Mouse (Mus musculus): ENCODE measurements around the gene Fa2h.

- TF ChIP-seq CTCF (conservative IDR thresholded peaks at IDR 0.05; ENCODE audit: low read length) (peak; percentile 79), POU5F1 (IDR thresholded peaks at IDR 0.05; ENCODE audit: borderline replicate concordance, low read length) (no peak)
These were observed 50.4 kb downstream of the Fa2h start for GRCm38 (mm10) chr8:111343225-111343624.

Data from E14TG2a.4 (cell line).